Mouse (Mus musculus) layer of hippocampus, postnatal 36 days (tissue): ENCODE measurements at regions not wholly inside any gene's neighbourhood (a gene's known extent, or its start where the extent isn't known, plus 50 kb on each side); places are given as distances from the start of the nearest gene placed in this dataset.

Experiments
- DNase-seq, 2 experiments: peaks; one replicate each; pipeline ENCODE4 v3.0.0; 2022

- DNase-seq: no peak
Observed at GRCm38 (mm10) chr10:16751546-16751945, 971.5 kb upstream of the Cited2 start.

GRCm38 (mm10) chr10:16789641-16790243 lies 933.3 kb upstream of the Cited2 start:
- DNase-seq: no peak

- DNase-seq: no peak
Observed at GRCm38 (mm10) chr10:16803978-16804377, 919.0 kb upstream of the Cited2 start.

GRCm38 (mm10) chr10:16810716-16811115 lies 912.3 kb upstream of the Cited2 start:
- DNase-seq: no peak

GRCm38 (mm10) chr10:16814013-16814412 lies 909.0 kb upstream of the Cited2 start:
- DNase-seq: no peak

GRCm38 (mm10) chr10:16861534-16861933 lies 861.5 kb upstream of the Cited2 start:
- no peak for DNase-seq

GRCm38 (mm10) chr10:16866914-16867313 lies 856.1 kb upstream of the Cited2 start:
- no peak for DNase-seq

GRCm38 (mm10) chr10:16874131-16874530 lies 848.9 kb upstream of the Cited2 start:
- no peak for DNase-seq

- DNase-seq: no peak
Observed at GRCm38 (mm10) chr10:16878197-16878596, 844.8 kb upstream of the Cited2 start.

- no peak for DNase-seq
Observed at GRCm38 (mm10) chr10:16893316-16893715, 829.7 kb upstream of the Cited2 start.

GRCm38 (mm10) chr10:16895332-16895731 lies 827.7 kb upstream of the Cited2 start:
- DNase-seq: no peak

- DNase-seq: no peak
Observed at GRCm38 (mm10) chr10:16922888-16923287, 800.1 kb upstream of the Cited2 start.

- DNase-seq: no peak
Observed at GRCm38 (mm10) chr10:16923851-16924250, 799.2 kb upstream of the Cited2 start.

- DNase-seq: no peak
Observed at GRCm38 (mm10) chr10:16937705-16938104, 785.3 kb upstream of the Cited2 start.

GRCm38 (mm10) chr10:16951636-16952035 lies 771.4 kb upstream of the Cited2 start:
- DNase-seq: no peak

- DNase-seq: no peak
Observed at GRCm38 (mm10) chr10:16960971-16961370, 762.0 kb upstream of the Cited2 start.

GRCm38 (mm10) chr10:16962463-16962862 lies 760.6 kb upstream of the Cited2 start:
- no peak for DNase-seq

GRCm38 (mm10) chr10:16978770-16979169 lies 744.2 kb upstream of the Cited2 start:
- no peak for DNase-seq

- DNase-seq: no peak
Observed at GRCm38 (mm10) chr10:16990227-16990626, 732.8 kb upstream of the Cited2 start.

- DNase-seq: no peak
Observed at GRCm38 (mm10) chr10:16993789-16994188, 729.2 kb upstream of the Cited2 start.

GRCm38 (mm10) chr10:16994526-16994925 lies 728.5 kb upstream of the Cited2 start:
- no peak for DNase-seq

- no peak for DNase-seq
Observed at GRCm38 (mm10) chr10:16995010-16995409, 728.0 kb upstream of the Cited2 start.

GRCm38 (mm10) chr10:16996820-16997466 lies 726.1 kb upstream of the Cited2 start:
- DNase-seq: no peak

GRCm38 (mm10) chr10:17001320-17001719 lies 721.7 kb upstream of the Cited2 start:
- no peak for DNase-seq
